Mouse (Mus musculus) central nervous system, embryonic 14 days (tissue): ENCODE results near the gene Zcchc14. TPM values are rescaled to one million over a fixed set of nuclear protein-coding genes. Genes with fewer than 3 reads are reported as not detected.

Source experiments
- polyA plus RNA-seq: library from polyadenylated mRNA; depleted of rRNA; stranded (reverse); fragments of >200 nt; gene quantifications from 2 replicates; pipeline ENCODE4 v1.2.3, GENCODE M21; 2012; rRNA removed

Zcchc14 gene
- polyA plus RNA-seq = 56.6 and 64.3 TPM in 2 replicates

GRCm38 (mm10) chr8:121652774-121653323, at the start of gene Zcchc14:
Gene Zcchc14, minus strand, starts transcription at chr8:121652901.

GRCm38 (mm10) chr8:121590203-121591177, 62.2 kb downstream of the Zcchc14 start, which contains the start of gene Map1lc3b:
Gene Map1lc3b, plus strand, starts transcription at chr8:121590361.

GRCm38 (mm10) chr8:121578676-121579451, 73.8 kb downstream of the Zcchc14 start, which contains the start of gene Fbxo31:
Gene Fbxo31, minus strand, starts transcription at chr8:121578806.

Other genes starting within 250 kb of the Zcchc14 start
- gene 1700018B08Rik, start 108.6 kb downstream of the Zcchc14 start, polyA plus RNA-seq = 0.13 TPM in 1 of 2 replicates, not detected in the other
- gene Fbxo31, start 74.1 kb downstream of the Zcchc14 start, polyA plus RNA-seq = 29.8 and 29.9 TPM in 2 replicates
- gene Map1lc3b, start 62.5 kb downstream of the Zcchc14 start, polyA plus RNA-seq = 81.3 and 89.7 TPM in 2 replicates
- gene Jph3, start 76.7 kb upstream of the Zcchc14 start, polyA plus RNA-seq = 30.0 and 30.9 TPM in 2 replicates
- 47.1 and 51.9 TPM in 2 replicates for gene Klhdc4, start 176.7 kb upstream of the Zcchc14 start, polyA plus RNA-seq